8 mouse cellular contexts compared by ENCODE assay signal in genomic region chrX:48518211-48518807, GRCm38 (mm10). TPM values are rescaled to one million over a fixed set of nuclear protein-coding genes. Genes with fewer than 3 reads are reported as not detected.
DNase-seq lines count a peak whose midpoint lies in the region; ATAC-seq lines count a peak whose summit lies in the region.

No protein-coding gene starts in this region.

- ATAC-seq in hindbrain, embryonic 11.5 days (ENCODE audit: low FRiP score), result peak; percentile 92
- ATAC-seq in liver, embryonic 11.5 days (replicated peaks; ENCODE audit: low FRiP score), result peak; percentile 52

- peak overlapping the region; percentile 76 for H3K9ac ChIP-seq in hindbrain, embryonic 11.5 days (ENCODE audit: low read depth, low read length)
- no peak overlapping the region for H3K9ac ChIP-seq in liver, embryonic 11.5 days (ENCODE audit: low read depth, low read length)

- DNase-seq in layer of hippocampus, adult 11-12 months (ENCODE audit: low spot score), result peak; percentile 57
- no peak for DNase-seq in layer of hippocampus, adult 9-10 months (ENCODE audit: low spot score)
- peak; percentile 43 to 66 for DNase-seq in cerebellum, postnatal 25 days
- peak; percentile 70 for DNase-seq in hindbrain, embryonic 11.5 days (ENCODE audit: low spot score)
- no peak for DNase-seq in liver, embryonic 11.5 days (ENCODE audit: low spot score)
- DNase-seq in right cerebral cortex, postnatal 25 days, result peak; percentile 37
- DNase-seq in natural killer cell, adult 2 months (ENCODE audit: low spot score in 2 of 2), result no peak
- DNase-seq in urinary bladder, postnatal 36 days (ENCODE audit: low spot score in 2 of 2), result no peak

- H3K4me3 ChIP-seq in hindbrain, embryonic 11.5 days (ENCODE audit: low read depth, low read length), result peak overlapping the region; percentile 45
- peak overlapping the region; percentile 50 for H3K4me3 ChIP-seq in liver, embryonic 11.5 days (ENCODE audit: low read depth, low read length)

- no peaks in the 10 kb centered on the region for H3K4me1 ChIP-seq in hindbrain, embryonic 11.5 days (replicated peaks; ENCODE audit: control insufficient read depth, insufficient read depth, low read length)
- H3K4me1 ChIP-seq in liver, embryonic 11.5 days (replicated peaks; ENCODE audit: control insufficient read depth, insufficient read depth, low read length), result no peaks in the 10 kb centered on the region

- WGBS in hindbrain, embryonic 11.5 days, result 29% methylated on average over 15 of the region's 15 CpGs
- 28% methylated on average over 15 of the region's 15 CpGs for WGBS in liver, embryonic 11.5 days

- no peaks in the 10 kb centered on the region for H3K36me3 ChIP-seq in hindbrain, embryonic 11.5 days (ENCODE audit: control insufficient read depth, insufficient read depth, low read length)
- no peaks in the 10 kb centered on the region for H3K36me3 ChIP-seq in liver, embryonic 11.5 days (ENCODE audit: control insufficient read depth, insufficient read depth, low read length)

- peak overlapping the region; percentile 68 for H3K4me2 ChIP-seq in hindbrain, embryonic 11.5 days (replicated peaks; ENCODE audit: low read depth, low read length)
- peak overlapping the region; percentile 79 for H3K4me2 ChIP-seq in liver, embryonic 11.5 days

- peak overlapping the region; percentile 79 for H3K27ac ChIP-seq in hindbrain, embryonic 11.5 days (ENCODE audit: low read depth, low read length)
- H3K27ac ChIP-seq in liver, embryonic 11.5 days (ENCODE audit: low read depth, low read length), result no peak overlapping the region

- no peaks in the 10 kb centered on the region for H3K27me3 ChIP-seq in hindbrain, embryonic 11.5 days (ENCODE audit: control insufficient read depth, insufficient read depth, low read length)
- peaks cover 6% of the 10 kb centered on the region; the same call in 1 of the 2 replicates for H3K27me3 ChIP-seq in liver, embryonic 11.5 days (replicated peaks; ENCODE audit: control insufficient read depth, insufficient read depth, low read length)

- no peaks in the 10 kb centered on the region for H3K9me3 ChIP-seq in hindbrain, embryonic 11.5 days (ENCODE audit: control insufficient read depth, low read length)
- no peaks in the 10 kb centered on the region for H3K9me3 ChIP-seq in liver, embryonic 11.5 days (ENCODE audit: control insufficient read depth, low read length)

RNA-seq across cellular contexts. Expression of gene Rab33a, which starts 0.8 kb away (rescaled TPM):
- 31.6 and 32.9 TPM in 2 replicates for polyA plus RNA-seq in hindbrain, embryonic 11.5 days (2014; fragmentation: Nextera tagmentation; extraction: Ambion mirVana)
- polyA plus RNA-seq in liver, embryonic 11.5 days (2014; fragmentation: Nextera tagmentation; extraction: Ambion mirVana), result 1.6 and 3.3 TPM in 2 replicates

RNA-seq across cellular contexts. Expression of gene Aifm1, which starts 4.9 kb away (rescaled TPM):
- 63.6 and 78.5 TPM in 2 replicates for polyA plus RNA-seq in hindbrain, embryonic 11.5 days (2014; fragmentation: Nextera tagmentation; extraction: Ambion mirVana)
- 98.6 and 102 TPM in 2 replicates for polyA plus RNA-seq in liver, embryonic 11.5 days (2014; fragmentation: Nextera tagmentation; extraction: Ambion mirVana)

RNA-seq across cellular contexts. Expression of gene Elf4, which starts 55.4 kb away (rescaled TPM):
- polyA plus RNA-seq in hindbrain, embryonic 11.5 days (2014; fragmentation: Nextera tagmentation; extraction: Ambion mirVana), result 1.9 and 2.3 TPM in 2 replicates
- 7.8 and 9.5 TPM in 2 replicates for polyA plus RNA-seq in liver, embryonic 11.5 days (2014; fragmentation: Nextera tagmentation; extraction: Ambion mirVana)

Comparison
In these comparisons a context has a peak if more than half of its experiments do, and no peak if none do; other contexts are left out.
1. DNase-seq: peak in layer of hippocampus, adult 11-12 months (single experiment), cerebellum, postnatal 25 days (2 of 2), hindbrain, embryonic 11.5 days (single experiment) and right cerebral cortex, postnatal 25 days (single experiment); none in layer of hippocampus, adult 9-10 months (single experiment), liver, embryonic 11.5 days (single experiment), natural killer cell, adult 2 months (0 of 2) and urinary bladder, postnatal 36 days (0 of 2).